Mouse (Mus musculus) erythroblast, embryonic 14.5 days (primary cell): Measurements from ENCODE around the gene Rad51b.

Experiments
- GATA1 ChIP-seq: IDR thresholded peaks from 2 replicates; pipeline ENCODE4 v1.6.1; 2012; ENCODE audit warnings: low read length, inconsistent platforms, mixed read lengths
- TAL1 ChIP-seq: IDR thresholded peaks from 3 replicates; pipeline ENCODE4 v1.6.1; 2012; ENCODE audit warnings: low read length, inconsistent platforms, mixed read lengths

- TF ChIP-seq GATA1 (no peak), TAL1 (no peak)
Measured at GRCm38 (mm10) chr12:79347643-79348042, 50.6 kb downstream of the Rad51b start.
